Mouse (Mus musculus) ES-Bruce4 (cell line): ENCODE measurements around the gene Spg20.

Experiments
- CTCF ChIP-seq: IDR thresholded peaks from one replicate; pipeline ENCODE4 v1.8.1; 2011; ENCODE audit warnings: low read depth, low read length
- EP300 ChIP-seq: IDR thresholded peaks from 2 replicates; pipeline ENCODE4 v1.6.1; 2011; ENCODE audit warnings: low read depth, low read length; ENCODE audit not compliant: insufficient read depth

GRCm38 (mm10) chr3:55157413-55157812, 45.5 kb downstream of the Spg20 start:
- no peak for TF ChIP-seq CTCF
- TF ChIP-seq EP300, result no peak
